Mouse (Mus musculus): ENCODE results near the gene Mybl2. TPM values are rescaled to one million over a fixed set of nuclear protein-coding genes. Genes with fewer than 3 reads are reported as not detected.

The Mybl2 gene
- polyA plus RNA-seq (2012; rRNA removed) = 26.0 and 28.3 TPM in 2 replicates
- polyA plus RNA-seq (2014; fragmentation: Nextera tagmentation; extraction: Ambion mirVana) = 17.4 and 18.9 TPM in 2 replicates

DNA sequence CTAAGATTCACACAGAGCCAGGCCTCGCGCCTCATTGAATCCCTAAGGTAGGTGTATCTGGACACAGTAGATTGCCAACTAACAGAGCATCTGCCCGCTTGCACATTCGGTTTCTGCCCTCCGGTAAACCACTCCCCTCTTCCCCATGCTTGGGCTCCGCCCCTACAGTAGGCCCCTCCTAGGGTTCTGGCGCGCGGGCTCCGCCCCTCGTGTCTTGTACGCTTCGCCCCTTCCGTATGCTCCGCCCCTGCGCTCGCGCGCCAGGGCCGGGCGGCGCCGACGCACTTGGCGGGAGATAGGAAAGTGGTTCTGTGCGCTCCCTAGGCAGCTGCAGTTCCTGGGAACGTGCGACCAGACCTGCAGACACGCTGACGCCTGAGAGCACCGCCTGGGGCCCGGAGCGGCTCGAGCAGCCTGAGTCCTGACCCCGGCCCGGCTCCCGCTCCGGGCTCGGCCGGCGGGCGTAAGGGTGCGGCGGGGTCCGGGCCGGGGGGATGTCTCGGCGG is at the start of gene Mybl2:
Mybl2 (plus strand) TSS at position 353 of the 506 bp plus-strand sequence.
- Histone ChIP-seq H3K36me3 (ENCODE audit: control insufficient read depth, insufficient read depth, low read length) (0 out of 2 replicates have a peak, but pooled peaks cover 4% of the 10 kb centered on the region), H3K4me2 (replicated peaks; ENCODE audit: low read depth, low read length, severe bottlenecking) (peak within 1 kb of the TSS; percentile 99), H3K9me3 (ENCODE audit: control insufficient read depth, low read length) (no peaks in the 10 kb centered on the region), H3K27me3 (ENCODE audit: control insufficient read depth, insufficient read depth, low read length) (no peaks in the 10 kb centered on the region), H3K9ac (ENCODE audit: low read depth, low read length, severe bottlenecking) (peak within 1 kb of the TSS; percentile 68), H3K27ac (replicated peaks; ENCODE audit: low read depth, low read length) (0 out of 2 replicates have a peak within 1 kb of the TSS, but pooled peaks have one; percentile 19), H3K4me3 (replicated peaks; ENCODE audit: low read length) (peak within 1 kb of the TSS; percentile 68), H3K4me1 (ENCODE audit: control insufficient read depth, insufficient read depth, low read length) (peaks cover 10% of the 10 kb centered on the region; the same call in 1 of the 2 replicates)
- under 1% methylated on average over 48 of the region's 48 CpGs for WGBS
- 0 out of 2 replicates have a peak, but pooled peaks have one; percentile 30 for TF ChIP-seq POLR2A (IDR thresholded peaks at IDR 0.05; ENCODE audit: borderline replicate concordance, extremely low read depth, insufficient read depth, insufficient read length)
- ATAC-seq (ENCODE audit: low FRiP score, low read depth) (peak; percentile 100), DNase-seq (ENCODE audit: low spot score) (peak; percentile 95)

DNA sequence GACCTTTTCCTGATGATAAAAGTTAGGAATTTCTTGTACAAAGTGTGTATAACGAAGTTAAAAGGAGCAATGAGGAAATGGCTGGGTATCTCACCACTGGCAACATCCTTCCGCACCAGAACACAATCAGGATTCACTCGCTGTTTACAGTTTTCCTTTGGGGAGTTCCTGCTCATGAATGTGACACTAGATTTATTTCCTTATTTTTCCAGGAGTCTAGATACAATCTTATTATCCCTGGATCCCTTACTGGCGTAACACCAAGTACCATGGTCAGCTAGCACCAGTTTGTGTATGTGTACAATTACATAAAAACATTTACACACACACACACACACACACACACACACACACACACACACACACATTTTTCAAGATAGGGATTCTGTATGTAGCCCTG is 47.2 kb upstream of the Mybl2 start:
- H3K4me1 ChIP-seq (ENCODE audit: control insufficient read depth, insufficient read depth, low read length) = no peaks in the 10 kb centered on the region
- WGBS = 80% methylated on average over 4 of the region's 4 CpGs
- no peak overlapping the region for H3K9ac ChIP-seq (ENCODE audit: low read depth, low read length, severe bottlenecking)
- no peaks in the 10 kb centered on the region for H3K9me3 ChIP-seq (ENCODE audit: control insufficient read depth, low read length)
- DNase-seq (ENCODE audit: low spot score) (no peak), ATAC-seq (ENCODE audit: low FRiP score, low read depth) (no peak)
- H3K4me2 ChIP-seq (replicated peaks; ENCODE audit: low read depth, low read length, severe bottlenecking) = no peak overlapping the region
- H3K27ac ChIP-seq (replicated peaks; ENCODE audit: low read depth, low read length) = no peak overlapping the region
- H3K4me3 ChIP-seq (replicated peaks; ENCODE audit: low read length) = no peak overlapping the region
- no peaks in the 10 kb centered on the region for H3K27me3 ChIP-seq (ENCODE audit: control insufficient read depth, insufficient read depth, low read length)
- no peak for TF ChIP-seq POLR2A (IDR thresholded peaks at IDR 0.05; ENCODE audit: borderline replicate concordance, extremely low read depth, insufficient read depth, insufficient read length)
- no peaks in the 10 kb centered on the region for H3K36me3 ChIP-seq (ENCODE audit: control insufficient read depth, insufficient read depth, low read length)

DNA sequence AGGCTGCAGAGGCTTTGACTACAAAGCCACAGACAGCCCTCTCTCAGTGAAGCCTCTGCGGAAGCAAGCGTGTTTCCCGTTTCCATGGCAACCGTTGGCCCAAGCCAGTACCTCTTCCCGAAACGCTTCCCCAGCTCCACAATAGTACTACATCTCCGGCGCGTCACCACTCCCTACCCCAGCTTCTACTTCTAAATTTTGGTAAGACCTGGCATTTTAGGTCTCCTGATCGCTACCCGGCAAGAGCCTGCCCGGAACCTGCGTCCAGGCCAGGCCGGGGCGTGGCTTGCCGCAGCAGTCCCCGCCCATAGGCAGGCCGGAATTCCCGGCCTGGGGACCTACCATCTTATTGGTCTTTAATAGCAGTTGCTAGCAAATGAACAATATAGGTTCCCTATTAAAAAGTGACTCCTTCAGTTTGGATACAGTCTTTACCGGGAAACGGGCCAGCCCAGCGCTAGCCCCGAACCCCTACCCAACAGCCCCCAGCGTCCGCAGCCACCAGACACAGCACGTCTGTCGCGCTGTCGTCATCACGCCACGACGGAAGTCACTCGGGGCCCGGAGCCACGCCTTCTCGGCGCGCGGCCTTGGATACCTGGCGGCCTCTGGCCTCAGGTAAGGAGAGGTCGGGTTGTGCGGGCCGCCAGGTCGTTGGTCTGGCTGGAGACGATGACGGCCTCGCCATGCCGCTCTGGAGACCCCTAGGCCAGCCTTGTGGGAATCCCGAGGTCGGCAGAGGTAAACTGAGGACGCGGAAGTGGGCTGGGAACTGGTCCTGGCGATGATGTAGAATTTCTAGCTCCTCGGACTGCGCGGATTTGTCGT is 37.4 kb upstream of the Mybl2 start, which contains the start of gene Ift52:
Ift52 (plus strand) TSS at position 439 of the 828 bp plus-strand sequence.
- H3K27ac ChIP-seq (replicated peaks; ENCODE audit: low read depth, low read length) = peak within 1 kb of the TSS; percentile 75
- peaks cover 1% of the 10 kb centered on the region; the same call in 1 of the 2 replicates for H3K36me3 ChIP-seq (ENCODE audit: control insufficient read depth, insufficient read depth, low read length)
- peak; percentile 95 for ATAC-seq (ENCODE audit: low FRiP score, low read depth)
- TF ChIP-seq POLR2A (IDR thresholded peaks at IDR 0.05; ENCODE audit: borderline replicate concordance, extremely low read depth, insufficient read depth, insufficient read length) = 0 out of 2 replicates have a peak, but pooled peaks have one; percentile 48
- WGBS = under 1% methylated on average over 57 of the region's 57 CpGs
- peaks cover 8% of the 10 kb centered on the region; the same call in 1 of the 2 replicates for H3K4me1 ChIP-seq (ENCODE audit: control insufficient read depth, insufficient read depth, low read length)
- H3K9ac ChIP-seq (ENCODE audit: low read depth, low read length, severe bottlenecking) = peak within 1 kb of the TSS; percentile 76
- H3K27me3 ChIP-seq (ENCODE audit: control insufficient read depth, insufficient read depth, low read length) = no peaks in the 10 kb centered on the region
- peak within 1 kb of the TSS; percentile 58 for H3K4me2 ChIP-seq (replicated peaks; ENCODE audit: low read depth, low read length, severe bottlenecking)
- peak within 1 kb of the TSS; percentile 86 for H3K4me3 ChIP-seq (replicated peaks; ENCODE audit: low read length)
- peak; percentile 89 for DNase-seq (ENCODE audit: low spot score)
- no peaks in the 10 kb centered on the region for H3K9me3 ChIP-seq (ENCODE audit: control insufficient read depth, low read length)

- no peak overlapping the region for H3K27ac ChIP-seq (replicated peaks; ENCODE audit: low read depth, low read length)
- WGBS = 90% methylated on average over 5 of the region's 5 CpGs
- DNase-seq (ENCODE audit: low spot score) = no peak
Measured at GRCm38 (mm10) chr2:163031289-163031688, 23.2 kb upstream of the Mybl2 start.

GRCm38 (mm10) chr2:163031757-163032156 is 22.7 kb upstream of the Mybl2 start:
- Histone ChIP-seq H3K27me3 (ENCODE audit: control insufficient read depth, insufficient read depth, low read length) (no peaks in the 10 kb centered on the region), H3K27ac (replicated peaks; ENCODE audit: low read depth, low read length) (no peak overlapping the region), H3K9ac (ENCODE audit: low read depth, low read length, severe bottlenecking) (no peak overlapping the region), H3K4me1 (ENCODE audit: control insufficient read depth, insufficient read depth, low read length) (no peaks in the 10 kb centered on the region), H3K4me2 (replicated peaks; ENCODE audit: low read depth, low read length, severe bottlenecking) (no peak overlapping the region), H3K9me3 (ENCODE audit: control insufficient read depth, low read length) (no peaks in the 10 kb centered on the region), H3K4me3 (replicated peaks; ENCODE audit: low read length) (no peak overlapping the region), H3K36me3 (ENCODE audit: control insufficient read depth, insufficient read depth, low read length) (peaks cover 87% of the 10 kb centered on the region)
- ATAC-seq (ENCODE audit: low FRiP score, low read depth) = no peak
- no peak for TF ChIP-seq POLR2A (IDR thresholded peaks at IDR 0.05; ENCODE audit: borderline replicate concordance, extremely low read depth, insufficient read depth, insufficient read length)
- WGBS = 70% methylated on average over 2 of the region's 2 CpGs
- no peak for DNase-seq (ENCODE audit: low spot score)

More at GRCm38 (mm10) chr2:163031289-163031688, 23.2 kb upstream of the Mybl2 start:
- Histone ChIP-seq H3K4me3 (replicated peaks; ENCODE audit: low read length) (no peak overlapping the region), H3K27me3 (ENCODE audit: control insufficient read depth, insufficient read depth, low read length) (no peaks in the 10 kb centered on the region), H3K36me3 (ENCODE audit: control insufficient read depth, insufficient read depth, low read length) (peaks cover 87% of the 10 kb centered on the region), H3K9ac (ENCODE audit: low read depth, low read length, severe bottlenecking) (no peak overlapping the region), H3K9me3 (ENCODE audit: control insufficient read depth, low read length) (no peaks in the 10 kb centered on the region), H3K4me1 (ENCODE audit: control insufficient read depth, insufficient read depth, low read length) (no peaks in the 10 kb centered on the region), H3K4me2 (replicated peaks; ENCODE audit: low read depth, low read length, severe bottlenecking) (no peak overlapping the region)
- TF ChIP-seq POLR2A (IDR thresholded peaks at IDR 0.05; ENCODE audit: borderline replicate concordance, extremely low read depth, insufficient read depth, insufficient read length) = no peak
- ATAC-seq (ENCODE audit: low FRiP score, low read depth) = no peak
